Mouse (Mus musculus): ENCODE data around the gene Magoh.

Magoh gene

DNA sequence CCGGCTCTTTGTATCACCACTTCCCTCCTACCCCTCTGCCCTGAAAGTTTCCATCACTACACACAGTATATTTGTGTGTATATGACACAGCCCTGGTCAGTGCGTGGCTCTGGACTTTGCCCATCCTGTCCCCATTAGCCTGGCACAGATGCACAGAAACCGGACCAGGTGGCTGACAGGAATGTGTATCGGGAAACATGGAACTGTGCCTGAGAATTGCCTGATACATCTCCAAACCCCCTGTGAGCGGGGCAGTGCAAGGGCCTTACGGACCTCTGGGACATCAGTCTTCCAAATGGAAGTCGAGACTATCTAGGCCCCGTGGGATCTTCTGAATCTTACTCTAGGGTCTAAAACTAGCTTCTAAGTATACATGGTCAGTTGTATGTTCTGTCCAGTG, 26.2 kb upstream of the Magoh start:
- DNase-seq (ENCODE audit: low read depth, low spot score), result no peak
- no peaks in the 10 kb centered on the region for H3K36me3 ChIP-seq (ENCODE audit: control insufficient read depth, insufficient read depth, low read length, poor library complexity, severe bottlenecking)
- H3K27me3 ChIP-seq (ENCODE audit: control insufficient read depth, insufficient read depth, low read length, poor library complexity, severe bottlenecking), result no peaks in the 10 kb centered on the region

DNA sequence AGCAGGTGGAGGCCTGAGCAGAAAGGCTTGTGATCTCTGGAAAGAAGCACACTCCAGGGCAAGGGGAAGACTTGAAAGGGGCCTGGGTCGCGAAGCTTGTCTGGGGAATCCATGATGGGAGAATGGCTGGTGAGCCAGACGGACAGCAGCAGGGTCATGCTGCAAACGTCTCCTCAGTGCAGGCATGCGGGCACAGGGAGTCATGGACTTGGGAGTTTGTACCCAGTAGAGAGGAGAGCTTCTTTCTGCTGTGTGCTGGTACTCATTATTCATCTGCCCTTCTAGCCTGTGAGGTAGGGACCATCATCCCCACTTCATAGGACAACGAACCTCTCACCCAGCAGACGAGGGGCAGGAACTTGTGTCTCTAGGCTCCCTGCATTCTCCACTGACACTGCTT, 25.7 kb upstream of the Magoh start:
- no peak for DNase-seq (ENCODE audit: low read depth, low spot score)
- Histone ChIP-seq H3K27me3 (ENCODE audit: control insufficient read depth, insufficient read depth, low read length, poor library complexity, severe bottlenecking) (no peaks in the 10 kb centered on the region), H3K36me3 (ENCODE audit: control insufficient read depth, insufficient read depth, low read length, poor library complexity, severe bottlenecking) (no peaks in the 10 kb centered on the region)

DNA sequence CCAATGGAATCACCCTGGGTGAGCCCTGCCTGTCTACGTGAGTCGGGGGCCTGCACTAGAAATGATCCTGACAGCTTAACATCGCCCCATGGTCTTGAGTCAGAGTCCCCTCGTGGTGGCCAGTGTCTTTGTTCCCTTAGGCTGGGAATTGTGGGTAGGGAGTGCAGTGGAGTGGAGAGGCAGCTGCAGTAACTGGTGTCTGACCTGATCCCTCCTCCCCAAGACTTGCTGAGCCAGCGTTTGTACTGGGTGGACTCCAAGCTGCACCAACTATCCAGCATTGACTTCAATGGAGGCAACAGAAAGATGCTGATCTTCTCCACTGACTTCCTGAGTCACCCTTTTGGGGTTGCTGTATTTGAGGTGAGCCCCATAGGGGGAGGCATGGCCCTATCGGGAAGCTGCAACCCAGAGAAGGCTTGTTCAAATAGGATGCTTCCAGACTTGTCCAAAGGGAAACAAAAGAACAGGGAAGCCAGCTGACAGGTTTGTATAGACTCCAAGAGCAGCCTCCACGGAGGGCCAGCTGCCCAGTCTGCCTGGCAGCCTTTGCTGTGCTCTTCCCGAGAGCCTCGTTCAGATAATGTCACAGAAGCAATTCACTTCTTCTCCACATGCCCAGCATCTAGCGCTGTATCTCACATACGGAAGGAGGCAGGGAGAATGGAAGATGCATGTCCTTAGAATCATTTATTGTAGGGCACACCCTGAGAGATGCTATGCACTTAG, 22.4 kb upstream of the Magoh start:
- DNase-seq (ENCODE audit: low read depth, low spot score), result no peak
- Histone ChIP-seq H3K27me3 (ENCODE audit: control insufficient read depth, insufficient read depth, low read length, poor library complexity, severe bottlenecking) (no peaks in the 10 kb centered on the region), H3K36me3 (ENCODE audit: control insufficient read depth, insufficient read depth, low read length, poor library complexity, severe bottlenecking) (no peaks in the 10 kb centered on the region)

DNA sequence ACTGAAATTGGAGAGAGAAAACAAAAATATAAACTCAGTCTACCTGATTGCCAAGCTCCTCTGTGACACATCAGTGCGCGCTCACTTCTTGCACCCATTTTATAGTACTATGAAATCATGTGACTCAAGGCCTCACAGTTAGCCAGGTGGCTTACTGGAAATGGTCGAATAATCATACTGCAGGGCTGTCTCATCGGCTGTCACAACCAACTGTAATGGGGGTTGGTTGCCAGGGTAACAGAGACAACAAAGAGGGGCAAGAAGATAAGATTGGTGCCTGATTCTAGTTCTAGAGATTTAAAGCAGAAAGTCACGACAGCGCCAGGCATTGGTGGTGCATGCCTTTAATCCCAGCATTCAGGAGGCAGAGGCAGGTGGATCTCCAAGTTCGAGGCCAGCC, 20.6 kb upstream of the Magoh start:
- DNase-seq (ENCODE audit: low read depth, low spot score), result no peak
- Histone ChIP-seq H3K36me3 (ENCODE audit: control insufficient read depth, insufficient read depth, low read length, poor library complexity, severe bottlenecking) (no peaks in the 10 kb centered on the region), H3K27me3 (ENCODE audit: control insufficient read depth, insufficient read depth, low read length, poor library complexity, severe bottlenecking) (no peaks in the 10 kb centered on the region)

DNA sequence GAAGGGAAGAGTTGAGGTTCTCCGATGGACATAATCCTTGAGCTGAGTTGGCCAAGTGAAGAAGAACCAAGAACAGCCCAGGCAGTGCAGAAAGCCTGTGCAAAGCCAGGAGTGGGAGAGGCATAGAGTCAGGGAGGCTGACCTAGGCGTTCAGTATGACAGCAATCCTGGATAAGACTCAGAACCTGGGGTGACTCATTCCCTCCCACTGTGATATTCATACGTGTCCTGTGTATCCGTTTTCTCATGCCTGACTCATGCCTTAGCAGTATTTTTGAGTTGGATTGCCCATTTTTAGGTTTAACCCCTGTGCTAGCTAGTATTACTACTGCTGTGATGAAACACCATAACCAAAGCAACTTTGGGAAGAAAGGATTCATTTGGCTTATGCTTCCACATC, 14.7 kb upstream of the Magoh start:
- Histone ChIP-seq H3K36me3 (ENCODE audit: control insufficient read depth, insufficient read depth, low read length, poor library complexity, severe bottlenecking) (no peaks in the 10 kb centered on the region), H3K27me3 (ENCODE audit: control insufficient read depth, insufficient read depth, low read length, poor library complexity, severe bottlenecking) (no peaks in the 10 kb centered on the region)
- no peak for DNase-seq (ENCODE audit: low read depth, low spot score)

DNA sequence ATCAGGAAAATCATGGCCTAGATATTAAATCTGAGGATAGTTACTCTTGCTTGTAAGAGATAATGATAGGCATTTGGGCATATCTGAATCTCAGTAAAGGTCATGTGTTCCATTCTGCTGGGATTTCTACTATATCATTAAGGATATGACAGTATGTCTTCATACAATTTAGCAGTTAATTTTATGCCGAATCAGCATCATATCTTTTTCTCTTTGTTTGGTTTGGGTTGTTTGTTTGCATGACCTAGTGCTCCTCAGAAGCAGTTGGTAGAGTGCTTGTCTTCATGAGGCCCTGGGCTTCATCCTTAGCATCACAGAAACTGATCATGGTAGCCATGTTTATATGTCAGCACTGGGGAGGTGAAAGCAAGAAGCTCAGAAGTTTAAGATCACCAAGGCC, 2.1 kb downstream of the Magoh start:
- H3K36me3 ChIP-seq (ENCODE audit: control insufficient read depth, insufficient read depth, low read length, poor library complexity, severe bottlenecking), result peaks cover 3% of the 10 kb centered on the region; the same call in 1 of the 2 replicates
- no peaks in the 10 kb centered on the region for H3K27me3 ChIP-seq (ENCODE audit: control insufficient read depth, insufficient read depth, low read length, poor library complexity, severe bottlenecking)
- DNase-seq (ENCODE audit: low read depth, low spot score), result no peak

DNA sequence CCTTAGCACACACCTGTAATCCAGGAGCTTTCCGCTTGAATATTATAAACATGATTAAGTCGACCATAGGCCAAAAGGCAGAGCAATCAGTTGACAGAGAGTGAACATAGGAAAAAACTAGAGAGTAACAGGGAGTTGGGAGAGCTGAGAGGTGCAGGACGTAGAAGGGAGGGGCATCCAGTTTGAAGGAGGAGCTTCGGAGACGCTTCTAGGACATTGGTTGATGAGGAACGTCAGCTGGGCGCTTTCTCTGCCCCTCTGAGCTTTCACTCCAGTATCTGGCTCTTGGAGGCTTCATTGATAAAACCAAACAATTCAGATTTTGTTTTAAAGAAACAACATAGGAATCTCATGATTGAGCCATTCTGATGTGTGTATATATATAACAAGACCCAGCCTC, 6.8 kb downstream of the Magoh start:
- no peak for DNase-seq (ENCODE audit: low read depth, low spot score)

DNA sequence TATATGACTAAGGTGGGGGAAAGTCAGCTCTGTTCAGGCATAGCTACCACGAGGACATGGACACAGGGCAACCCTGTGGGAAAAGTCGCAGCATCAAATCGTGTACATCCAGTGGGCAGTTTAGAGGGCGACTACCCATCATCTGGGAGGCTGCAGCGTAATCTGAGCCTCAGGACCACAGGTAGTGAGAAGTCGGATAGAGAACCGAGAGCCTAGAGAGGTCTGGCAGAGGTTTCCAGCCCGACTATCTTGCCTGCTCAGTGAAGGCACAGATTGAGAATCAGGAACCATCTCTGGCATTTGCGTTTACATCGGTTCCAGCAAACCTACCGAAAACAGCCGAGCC, 9.8 kb downstream of the Magoh start:
- H3K27me3 ChIP-seq (ENCODE audit: control insufficient read depth, insufficient read depth, low read length, poor library complexity, severe bottlenecking), result no peaks in the 10 kb centered on the region
- H3K36me3 ChIP-seq (ENCODE audit: control insufficient read depth, insufficient read depth, low read length, poor library complexity, severe bottlenecking), result 0 out of 2 replicates have a peak, but pooled peaks cover 2% of the 10 kb centered on the region
- DNase-seq (ENCODE audit: low read depth, low spot score), result no peak

More for the DNA sequence above, 6.8 kb downstream of the Magoh start:
- no peaks in the 10 kb centered on the region for H3K27me3 ChIP-seq (ENCODE audit: control insufficient read depth, insufficient read depth, low read length, poor library complexity, severe bottlenecking)
- peaks cover 3% of the 10 kb centered on the region; the same call in 1 of the 2 replicates for H3K36me3 ChIP-seq (ENCODE audit: control insufficient read depth, insufficient read depth, low read length, poor library complexity, severe bottlenecking)

DNA sequence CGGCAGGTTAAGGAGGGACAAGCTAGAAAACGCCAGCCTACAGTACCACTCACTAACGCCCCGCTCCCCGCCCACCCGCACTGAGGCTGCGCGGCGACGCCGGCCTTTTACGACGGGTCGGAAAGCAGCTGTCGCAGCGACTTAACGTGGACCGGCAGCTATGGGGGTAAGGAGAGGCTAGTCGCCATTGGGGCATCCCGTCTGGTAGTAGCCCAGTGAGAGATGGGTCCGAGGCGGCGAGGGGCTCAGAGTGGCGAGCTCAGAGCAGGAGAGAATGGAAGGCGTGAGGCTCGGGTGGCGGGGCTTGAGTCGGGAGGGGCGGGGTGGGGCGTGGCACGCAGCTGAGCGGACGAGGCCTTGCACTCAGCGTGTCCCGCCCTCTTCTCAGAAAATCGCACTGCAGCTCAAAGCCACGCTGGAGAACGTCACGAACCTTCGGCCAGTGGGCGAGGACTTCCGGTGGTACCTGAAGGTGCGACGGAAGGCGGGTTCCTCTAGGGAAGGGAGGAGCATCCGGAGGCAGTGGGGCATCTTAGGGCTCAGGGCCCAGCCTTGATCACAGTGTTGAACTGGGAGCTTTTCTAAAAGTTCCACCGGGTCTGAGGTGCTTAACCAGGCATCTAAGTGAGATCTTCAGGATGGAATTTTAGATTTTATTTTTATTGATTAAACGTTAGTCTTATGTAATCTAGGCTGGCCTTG, 10.3 kb downstream of the Magoh start, which contains the start of gene 0610037L13Rik:
TSS of gene 0610037L13Rik (plus strand) at position 83 of the 702 bp plus-strand sequence.
- peak; percentile 97 for DNase-seq (ENCODE audit: low read depth, low spot score)
- Histone ChIP-seq H3K36me3 (ENCODE audit: control insufficient read depth, insufficient read depth, low read length, poor library complexity, severe bottlenecking) (no peaks in the 10 kb centered on the region), H3K27me3 (ENCODE audit: control insufficient read depth, insufficient read depth, low read length, poor library complexity, severe bottlenecking) (no peaks in the 10 kb centered on the region)

DNA sequence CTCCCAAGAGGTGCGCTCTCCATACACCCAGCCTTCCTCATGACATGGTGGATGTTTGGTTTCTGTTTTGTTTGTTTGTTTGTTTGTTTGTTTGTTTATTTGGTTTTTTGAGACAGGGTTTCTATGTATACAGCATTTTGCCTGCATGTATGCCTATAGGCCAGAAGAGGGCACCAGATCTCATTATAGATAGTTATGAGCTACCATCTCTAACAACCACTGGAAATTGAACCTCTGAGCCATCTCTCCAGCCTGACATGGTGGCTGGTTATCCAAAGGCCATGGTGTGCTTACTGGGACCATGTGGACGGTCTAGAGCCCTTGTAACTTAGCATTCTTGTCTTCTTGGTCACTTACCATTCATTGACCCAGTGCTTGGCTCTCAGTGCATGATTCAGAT, 13.1 kb downstream of the Magoh start:
- H3K27me3 ChIP-seq (ENCODE audit: control insufficient read depth, insufficient read depth, low read length, poor library complexity, severe bottlenecking), result no peaks in the 10 kb centered on the region
- H3K36me3 ChIP-seq (ENCODE audit: control insufficient read depth, insufficient read depth, low read length, poor library complexity, severe bottlenecking), result no peaks in the 10 kb centered on the region; the same call in 1 of the 2 replicates
- DNase-seq (ENCODE audit: low read depth, low spot score), result peak; percentile 43

DNA sequence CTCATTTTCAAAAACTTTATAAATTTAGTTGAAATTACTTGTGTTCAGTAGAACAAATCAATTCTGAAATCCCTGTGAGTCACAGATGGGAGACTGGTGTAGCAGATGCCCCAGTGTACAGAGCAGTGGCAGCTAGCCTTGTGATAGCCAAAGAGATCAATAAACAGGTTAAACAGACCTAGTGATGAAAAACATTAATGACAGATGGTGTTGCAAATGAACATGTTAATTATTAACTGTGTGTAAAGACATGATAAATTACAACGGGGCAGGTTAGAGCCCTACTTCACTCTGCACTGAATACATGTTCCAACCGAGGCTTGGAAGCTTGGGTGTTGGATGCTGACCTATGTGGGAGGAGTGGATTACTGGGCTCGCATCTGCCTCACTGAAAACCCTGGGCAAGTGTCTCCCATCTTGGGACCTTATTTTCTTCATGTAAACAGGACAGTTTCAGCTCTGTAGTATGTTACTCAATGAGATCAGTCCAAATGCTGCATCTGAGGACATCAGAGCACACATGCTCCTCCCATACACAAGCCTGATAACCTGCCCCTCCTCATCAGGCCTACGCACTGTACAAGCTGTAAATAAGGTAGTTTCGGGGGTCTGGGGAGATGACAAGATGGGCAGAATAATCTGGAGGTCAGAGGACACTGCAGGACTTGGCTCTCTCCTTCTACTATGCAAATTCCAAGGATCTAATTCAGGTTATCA, 19.8 kb downstream of the Magoh start:
- no peaks in the 10 kb centered on the region; the same call in 1 of the 2 replicates for H3K36me3 ChIP-seq (ENCODE audit: control insufficient read depth, insufficient read depth, low read length, poor library complexity, severe bottlenecking)
- H3K27me3 ChIP-seq (ENCODE audit: control insufficient read depth, insufficient read depth, low read length, poor library complexity, severe bottlenecking), result no peaks in the 10 kb centered on the region
- DNase-seq (ENCODE audit: low read depth, low spot score), result no peak

DNA sequence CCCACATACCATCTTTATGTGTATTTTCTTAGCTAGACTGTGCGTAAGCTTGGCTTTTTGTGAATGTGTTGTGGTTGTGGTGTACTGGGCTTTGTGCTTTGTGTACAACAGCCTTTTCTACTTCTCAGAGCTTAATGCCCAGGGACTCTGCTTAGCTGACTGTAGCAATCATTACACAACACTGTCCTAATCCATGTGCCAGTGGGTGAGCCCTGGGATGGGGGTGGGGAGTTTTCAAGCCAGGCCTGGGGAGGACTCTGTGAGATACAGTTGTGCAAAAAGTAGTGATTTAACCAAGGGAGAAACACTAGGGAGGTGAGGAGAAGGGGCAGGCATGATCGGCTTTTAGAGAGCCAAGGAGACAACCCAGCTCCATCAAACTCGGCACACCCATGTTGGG, 20.7 kb downstream of the Magoh start:
- DNase-seq (ENCODE audit: low read depth, low spot score), result no peak
- H3K27me3 ChIP-seq (ENCODE audit: control insufficient read depth, insufficient read depth, low read length, poor library complexity, severe bottlenecking), result no peaks in the 10 kb centered on the region
- no peaks in the 10 kb centered on the region; the same call in 1 of the 2 replicates for H3K36me3 ChIP-seq (ENCODE audit: control insufficient read depth, insufficient read depth, low read length, poor library complexity, severe bottlenecking)

DNA sequence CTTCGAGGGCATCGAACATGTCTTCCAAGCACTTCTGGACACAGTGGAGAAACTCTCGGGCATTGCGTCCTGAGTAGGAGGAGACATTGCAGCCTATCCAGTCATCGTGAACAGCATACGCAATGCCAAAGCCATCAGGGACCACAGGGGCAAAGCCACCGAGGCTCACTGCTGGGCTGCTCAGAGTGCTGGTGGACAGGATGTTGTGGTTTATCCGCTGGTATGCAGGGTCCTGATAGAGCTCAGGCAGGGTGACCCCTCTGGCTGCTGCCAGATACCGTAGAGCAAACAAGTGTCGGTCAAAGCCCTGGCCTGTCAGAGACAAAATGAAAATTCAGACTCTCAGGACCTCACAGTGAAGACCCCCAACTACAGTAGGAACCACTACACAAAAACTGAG, 24.7 kb downstream of the Magoh start:
- H3K27me3 ChIP-seq (ENCODE audit: control insufficient read depth, insufficient read depth, low read length, poor library complexity, severe bottlenecking), result no peaks in the 10 kb centered on the region
- no peak for DNase-seq (ENCODE audit: low read depth, low spot score)
- H3K36me3 ChIP-seq (ENCODE audit: control insufficient read depth, insufficient read depth, low read length, poor library complexity, severe bottlenecking), result no peaks in the 10 kb centered on the region

DNA sequence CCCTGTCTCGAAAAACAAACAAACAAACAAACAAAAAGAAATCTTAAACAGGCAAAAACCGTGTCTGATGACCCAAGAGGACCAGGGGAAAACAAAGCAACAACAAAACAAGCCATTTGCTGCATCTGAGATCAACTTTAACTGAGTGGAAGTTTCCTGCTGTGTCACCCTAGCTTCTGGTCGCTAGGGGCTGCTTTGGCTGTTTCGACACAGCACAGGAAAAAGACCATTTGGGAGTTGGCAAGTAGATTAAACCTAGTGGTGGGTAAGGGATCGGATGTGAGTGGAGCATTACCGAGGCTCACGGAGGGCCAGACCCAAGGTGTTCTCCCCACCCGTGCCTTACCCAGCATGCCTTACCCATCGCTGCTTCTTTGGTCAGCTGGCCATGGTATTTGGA, 27.0 kb downstream of the Magoh start:
- Histone ChIP-seq H3K36me3 (ENCODE audit: control insufficient read depth, insufficient read depth, low read length, poor library complexity, severe bottlenecking) (0 out of 2 replicates have a peak, but pooled peaks cover 2% of the 10 kb centered on the region), H3K27me3 (ENCODE audit: control insufficient read depth, insufficient read depth, low read length, poor library complexity, severe bottlenecking) (no peaks in the 10 kb centered on the region)
- no peak for DNase-seq (ENCODE audit: low read depth, low spot score)

DNA sequence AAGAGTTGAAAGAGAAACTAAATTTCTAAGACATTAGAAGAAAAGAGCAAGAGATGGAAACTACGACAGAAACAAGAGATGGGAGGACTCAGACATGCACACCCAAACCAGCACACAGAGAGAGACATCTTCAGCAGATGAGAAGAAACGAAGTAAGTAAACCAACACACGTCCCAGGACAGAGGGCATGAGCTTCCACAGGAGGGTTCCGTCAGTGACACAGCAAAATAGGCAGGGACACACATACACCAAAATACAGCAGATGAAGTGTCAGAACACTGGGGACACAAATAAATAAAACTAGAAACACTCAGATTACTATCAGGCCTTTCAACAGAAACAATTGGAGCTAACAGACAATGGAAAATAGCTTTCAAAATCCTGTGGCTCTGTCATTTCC, 30.5 kb downstream of the Magoh start:
- DNase-seq (ENCODE audit: low read depth, low spot score), result no peak
- no peaks in the 10 kb centered on the region for H3K27me3 ChIP-seq (ENCODE audit: control insufficient read depth, insufficient read depth, low read length, poor library complexity, severe bottlenecking)
- H3K36me3 ChIP-seq (ENCODE audit: control insufficient read depth, insufficient read depth, low read length, poor library complexity, severe bottlenecking), result peaks cover 3% of the 10 kb centered on the region; the same call in 1 of the 2 replicates

All from splenic B cell, adult 2 months (primary cell).